Mouse (Mus musculus) small intestine, adult 2 months (tissue): ENCODE measurements at regions not wholly inside any gene's neighbourhood (a gene's known extent, or its start where the extent isn't known, plus 50 kb on each side); places are given as distances from the start of the nearest gene placed in this dataset.

ENCODE experiments used
- CTCF ChIP-seq: fragments of 200-500 bp; IDR thresholded peaks from 2 replicates; pipeline ENCODE4 v1.5.1; 2012; ENCODE audit warnings: low read depth, mild to moderate bottlenecking, control low read depth, inconsistent platforms, low read length, moderate library complexity, mixed read lengths; ENCODE audit not compliant: insufficient replicate concordance, insufficient read length; ENCODE audit errors: extremely low read depth
- POLR2A ChIP-seq: fragments of 200-500 bp; IDR thresholded peaks from 2 replicates; pipeline ENCODE4 v1.6.1; 2012; ENCODE audit warnings: low read depth, mild to moderate bottlenecking, control low read depth, inconsistent platforms, low read length, moderate library complexity

DNA sequence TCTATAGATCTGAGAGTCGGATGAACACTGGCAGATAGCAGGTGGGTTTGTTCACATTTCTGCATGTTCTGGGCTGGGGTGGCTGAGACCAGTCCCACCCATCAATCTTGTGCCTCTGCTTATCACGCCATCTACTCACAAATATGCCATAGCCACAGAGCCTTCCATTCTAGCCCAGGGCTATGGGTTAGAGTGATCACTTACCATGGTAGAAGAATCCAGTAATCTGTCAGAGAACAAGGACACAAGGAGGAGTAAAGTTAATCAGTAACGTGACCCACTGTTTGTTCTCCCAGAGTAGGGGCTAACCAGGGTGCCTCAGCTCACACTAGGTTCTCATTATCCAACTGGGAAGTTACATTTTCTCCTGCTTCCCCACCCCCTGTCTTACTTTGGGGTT lies 52.1 kb upstream of the Cd93 start:
- TF ChIP-seq CTCF (no peak), POLR2A (no peak)
